7 mouse cellular contexts compared by ENCODE assay signal in the genomic region with DNA sequence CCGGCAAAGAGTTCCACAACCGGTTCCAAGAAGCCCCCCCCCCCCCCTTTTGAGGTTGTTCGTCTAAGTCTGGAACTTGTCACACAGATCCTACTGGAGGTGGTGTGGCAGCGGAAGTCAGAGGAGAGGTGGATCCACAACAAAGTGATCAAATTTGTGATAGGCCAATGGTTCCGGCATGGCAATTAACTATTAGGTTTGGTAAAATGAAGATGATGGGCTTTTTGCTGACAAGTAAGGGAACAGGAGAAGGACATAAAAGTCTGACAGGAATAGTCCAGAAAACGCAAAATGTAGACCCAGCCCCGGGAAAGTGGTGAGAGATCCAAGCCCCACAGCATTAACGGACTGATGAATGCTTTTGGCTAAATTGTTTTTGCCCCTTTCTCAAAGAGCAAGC. TPM values are rescaled to one million over a fixed set of nuclear protein-coding genes. Genes with fewer than 3 reads are reported as not detected.
DNase-seq lines count a peak whose midpoint lies in the region; ATAC-seq and TF ChIP-seq lines count a peak whose summit lies in the region.

No protein-coding gene starts in this region.

- no peaks in the 10 kb centered on the region for H3K9me3 ChIP-seq in lung, embryonic 15.5 days
- H3K9me3 ChIP-seq in embryonic facial prominence, embryonic 12.5 days: no peaks in the 10 kb centered on the region
- no peaks in the 10 kb centered on the region for H3K9me3 ChIP-seq in hindbrain, postnatal 0 days (ENCODE audit: low read length)
- H3K9me3 ChIP-seq in neural tube, embryonic 14.5 days (ENCODE audit: control insufficient read depth, low read length): no peaks in the 10 kb centered on the region

- peak overlapping the region; percentile 67 for H3K9ac ChIP-seq in lung, embryonic 15.5 days
- H3K9ac ChIP-seq in embryonic facial prominence, embryonic 12.5 days: 0 out of 2 replicates have a peak overlapping the region, but pooled peaks have one; percentile 70
- H3K9ac ChIP-seq in hindbrain, postnatal 0 days (replicated peaks; ENCODE audit: low read length): peak overlapping the region; percentile 66; the same call in 1 of the 2 replicates
- H3K9ac ChIP-seq in neural tube, embryonic 14.5 days (replicated peaks; ENCODE audit: low read depth, low read length): no peak overlapping the region

- no peak for TF ChIP-seq CTCF in hindbrain, postnatal 0 days (IDR thresholded peaks at IDR 0.05; ENCODE audit: low read depth)

- no peak for ATAC-seq in lung, embryonic 15.5 days (ENCODE audit: borderline replicate concordance, extremely low read depth, low FRiP score, low TSS enrichment)
- ATAC-seq in embryonic facial prominence, embryonic 12.5 days (ENCODE audit: insufficient number of reproducible peaks, insufficient read depth, low FRiP score, low TSS enrichment): no peak
- no peak for ATAC-seq in hindbrain, postnatal 0 days
- ATAC-seq in neural tube, embryonic 14.5 days (ENCODE audit: low read depth): no peak
- ATAC-seq in megakaryocyte progenitor cell, adult 5-6 weeks (replicated peaks; ENCODE audit: poor library complexity): no peak

- peak overlapping the region; percentile 65 for H3K4me3 ChIP-seq in lung, embryonic 15.5 days
- H3K4me3 ChIP-seq in embryonic facial prominence, embryonic 12.5 days: peak overlapping the region; percentile 65
- peak overlapping the region; percentile 55 for H3K4me3 ChIP-seq in hindbrain, postnatal 0 days (ENCODE audit: low read length)
- H3K4me3 ChIP-seq in neural tube, embryonic 14.5 days (ENCODE audit: low read depth, low read length): peak overlapping the region; percentile 49

- WGBS in lung, embryonic 15.5 days: 34% methylated on average over 8 of the region's 8 CpGs
- 42% methylated on average over 8 of the region's 8 CpGs for WGBS in embryonic facial prominence, embryonic 12.5 days
- 33% methylated on average over 8 of the region's 8 CpGs for WGBS in hindbrain, postnatal 0 days
- WGBS in neural tube, embryonic 14.5 days: 55% methylated on average over 8 of the region's 8 CpGs

- peak overlapping the region; percentile 66 for H3K4me2 ChIP-seq in lung, embryonic 15.5 days
- H3K4me2 ChIP-seq in embryonic facial prominence, embryonic 12.5 days (replicated peaks): peak overlapping the region; percentile 63
- H3K4me2 ChIP-seq in hindbrain, postnatal 0 days (ENCODE audit: low read depth, low read length): peak overlapping the region; percentile 59
- H3K4me2 ChIP-seq in neural tube, embryonic 14.5 days (ENCODE audit: low read depth, low read length): peak overlapping the region; percentile 63

- no peak for DNase-seq in lung, postnatal 14 days
- peak; percentile 13 for DNase-seq in hindbrain, postnatal 0 days (ENCODE audit: low spot score)
- DNase-seq in cerebellum, adult 18-20 months: no peak

- H3K36me3 ChIP-seq in lung, embryonic 15.5 days: peaks cover 12% of the 10 kb centered on the region; the same call in 1 of the 2 replicates
- peaks cover 14% of the 10 kb centered on the region for H3K36me3 ChIP-seq in embryonic facial prominence, embryonic 12.5 days
- H3K36me3 ChIP-seq in hindbrain, postnatal 0 days (ENCODE audit: insufficient read depth, low read length): peaks cover 6% of the 10 kb centered on the region; the same call in 1 of the 2 replicates
- H3K36me3 ChIP-seq in neural tube, embryonic 14.5 days (ENCODE audit: control insufficient read depth, insufficient read depth, low read length): peaks cover 9% of the 10 kb centered on the region

- peaks cover 9% of the 10 kb centered on the region; the same call in 1 of the 2 replicates for H3K4me1 ChIP-seq in lung, embryonic 15.5 days
- H3K4me1 ChIP-seq in embryonic facial prominence, embryonic 12.5 days: peaks cover 7% of the 10 kb centered on the region; the same call in 1 of the 2 replicates
- no peaks in the 10 kb centered on the region for H3K4me1 ChIP-seq in hindbrain, postnatal 0 days (ENCODE audit: insufficient read depth, low read length)
- peaks cover 4% of the 10 kb centered on the region; the same call in 1 of the 2 replicates for H3K4me1 ChIP-seq in neural tube, embryonic 14.5 days (ENCODE audit: control insufficient read depth, insufficient read depth, low read length)

- no peaks in the 10 kb centered on the region for H3K27me3 ChIP-seq in lung, embryonic 15.5 days
- H3K27me3 ChIP-seq in embryonic facial prominence, embryonic 12.5 days: no peaks in the 10 kb centered on the region
- H3K27me3 ChIP-seq in hindbrain, postnatal 0 days (ENCODE audit: insufficient read depth, low read length): no peaks in the 10 kb centered on the region
- H3K27me3 ChIP-seq in neural tube, embryonic 14.5 days (ENCODE audit: control insufficient read depth, insufficient read depth, low read length): no peaks in the 10 kb centered on the region

- peak overlapping the region; percentile 97 for H3K27ac ChIP-seq in lung, embryonic 15.5 days
- H3K27ac ChIP-seq in embryonic facial prominence, embryonic 12.5 days: peak overlapping the region; percentile 96
- H3K27ac ChIP-seq in hindbrain, postnatal 0 days: peak overlapping the region; percentile 89
- peak overlapping the region; percentile 85 for H3K27ac ChIP-seq in neural tube, embryonic 14.5 days (ENCODE audit: low read depth, low read length)

RNA-seq across cellular contexts. Expression of a gene that starts 6.8 kb away (rescaled TPM):
- 651 and 672 TPM in 2 replicates for polyA plus RNA-seq in lung, embryonic 15.5 days (2015; fragmentation: Nextera tagmentation; extraction: Ambion mirVana)
- 621 and 638 TPM in 2 replicates for polyA plus RNA-seq in embryonic facial prominence, embryonic 12.5 days (2016; fragmentation: Nextera tagmentation; extraction: Ambion mirVana)
- total RNA-seq in hindbrain, postnatal 0 days (2014; rRNA removed): 99.7 and 118 TPM in 2 replicates
- 533 and 543 TPM in 2 replicates for polyA plus RNA-seq in hindbrain, postnatal 0 days (2015; fragmentation: Nextera tagmentation; extraction: Ambion mirVana)
- 542 and 609 TPM in 2 replicates for polyA plus RNA-seq in neural tube, embryonic 14.5 days (2014; fragmentation: Nextera tagmentation; extraction: Ambion mirVana)
- 402 and 411 TPM in 2 replicates for total RNA-seq in megakaryocyte progenitor cell, adult 5-6 weeks (2015)
- 408 and 433 TPM in 2 replicates for total RNA-seq in megakaryocyte progenitor cell, adult 5-6 weeks (2017)

RNA-seq across cellular contexts. Expression of a gene that starts 29.9 kb away (rescaled TPM):
- polyA plus RNA-seq in lung, embryonic 15.5 days (2015; fragmentation: Nextera tagmentation; extraction: Ambion mirVana): 232 and 240 TPM in 2 replicates
- 224 and 237 TPM in 2 replicates for polyA plus RNA-seq in embryonic facial prominence, embryonic 12.5 days (2016; fragmentation: Nextera tagmentation; extraction: Ambion mirVana)
- total RNA-seq in hindbrain, postnatal 0 days (2014; rRNA removed): 111 and 123 TPM in 2 replicates
- polyA plus RNA-seq in hindbrain, postnatal 0 days (2015; fragmentation: Nextera tagmentation; extraction: Ambion mirVana): 173 and 176 TPM in 2 replicates
- 210 and 242 TPM in 2 replicates for polyA plus RNA-seq in neural tube, embryonic 14.5 days (2014; fragmentation: Nextera tagmentation; extraction: Ambion mirVana)
- 92.6 and 131 TPM in 2 replicates for total RNA-seq in megakaryocyte progenitor cell, adult 5-6 weeks (2015)
- total RNA-seq in megakaryocyte progenitor cell, adult 5-6 weeks (2017): 47.2 and 60.3 TPM in 2 replicates

RNA-seq across cellular contexts. Expression of a gene that starts 48.2 kb away (rescaled TPM):
- polyA plus RNA-seq in lung, embryonic 15.5 days (2015; fragmentation: Nextera tagmentation; extraction: Ambion mirVana): 39.6 and 39.8 TPM in 2 replicates
- 33.1 and 34.0 TPM in 2 replicates for polyA plus RNA-seq in embryonic facial prominence, embryonic 12.5 days (2016; fragmentation: Nextera tagmentation; extraction: Ambion mirVana)
- 4.7 and 7.1 TPM in 2 replicates for total RNA-seq in hindbrain, postnatal 0 days (2014; rRNA removed)
- polyA plus RNA-seq in hindbrain, postnatal 0 days (2015; fragmentation: Nextera tagmentation; extraction: Ambion mirVana): 32.7 and 41.4 TPM in 2 replicates
- 44.9 and 45.0 TPM in 2 replicates for polyA plus RNA-seq in neural tube, embryonic 14.5 days (2014; fragmentation: Nextera tagmentation; extraction: Ambion mirVana)
- total RNA-seq in megakaryocyte progenitor cell, adult 5-6 weeks (2015): 25.8 and 26.6 TPM in 2 replicates
- 36.6 and 47.5 TPM in 2 replicates for total RNA-seq in megakaryocyte progenitor cell, adult 5-6 weeks (2017)
